Mouse (Mus musculus): Measurements from ENCODE around the gene Hbs1l. TPM values are rescaled to one million over a fixed set of nuclear protein-coding genes. Genes with fewer than 3 reads are reported as not detected.

Hbs1l gene
- polyA plus RNA-seq, 1 experiment from 2014 or later: 111 TPM

GRCm38 (mm10) chr10:21316123-21316522 lies 20.3 kb downstream of the Hbs1l start:
- H3K36me3 ChIP-seq: peaks cover 13% of the 10 kb centered on the region; the same call in 1 of the 2 replicates
- WGBS: 89% methylated on average over 1 of the region's 1 CpGs
- H3K27me3 ChIP-seq: no peaks in the 10 kb centered on the region
- no peaks in the 10 kb centered on the region for H3K4me1 ChIP-seq
- no peak overlapping the region for H3K27ac ChIP-seq
- ATAC-seq (ENCODE audit: insufficient number of reproducible peaks, insufficient read depth, low FRiP score, low TSS enrichment): no peak
- no peak overlapping the region for H3K9ac ChIP-seq
- H3K4me2 ChIP-seq (replicated peaks): no peak overlapping the region
- no peak overlapping the region for H3K4me3 ChIP-seq
- H3K9me3 ChIP-seq: no peaks in the 10 kb centered on the region

- no peak overlapping the region for H3K4me2 ChIP-seq (replicated peaks)
- H3K27ac ChIP-seq: no peak overlapping the region
- no peaks in the 10 kb centered on the region for H3K27me3 ChIP-seq
- H3K4me3 ChIP-seq: no peak overlapping the region
- H3K9ac ChIP-seq: no peak overlapping the region
- no peaks in the 10 kb centered on the region for H3K4me1 ChIP-seq
- WGBS: 92% methylated on average over 4 of the region's 4 CpGs
- peaks cover 13% of the 10 kb centered on the region; the same call in 1 of the 2 replicates for H3K36me3 ChIP-seq
- H3K9me3 ChIP-seq: no peaks in the 10 kb centered on the region
- ATAC-seq (ENCODE audit: insufficient number of reproducible peaks, insufficient read depth, low FRiP score, low TSS enrichment): no peak
Observed at GRCm38 (mm10) chr10:21318250-21318649, 22.5 kb downstream of the Hbs1l start.

GRCm38 (mm10) chr10:21318996-21319395 lies 23.2 kb downstream of the Hbs1l start:
- ATAC-seq (ENCODE audit: insufficient number of reproducible peaks, insufficient read depth, low FRiP score, low TSS enrichment): no peak
- no peak overlapping the region for H3K4me2 ChIP-seq (replicated peaks)
- H3K27ac ChIP-seq: no peak overlapping the region
- peaks cover 13% of the 10 kb centered on the region; the same call in 1 of the 2 replicates for H3K36me3 ChIP-seq
- no peak overlapping the region for H3K4me3 ChIP-seq
- no peaks in the 10 kb centered on the region for H3K4me1 ChIP-seq
- no peak overlapping the region for H3K9ac ChIP-seq
- H3K27me3 ChIP-seq: no peaks in the 10 kb centered on the region
- WGBS: 94% methylated on average over 1 of the region's 1 CpGs
- H3K9me3 ChIP-seq: no peaks in the 10 kb centered on the region

- Histone ChIP-seq H3K36me3 (peaks cover 8% of the 10 kb centered on the region; the same call in 1 of the 2 replicates), H3K9me3 (no peaks in the 10 kb centered on the region), H3K4me2 (replicated peaks) (no peak overlapping the region), H3K27ac (no peak overlapping the region), H3K4me1 (no peaks in the 10 kb centered on the region), H3K27me3 (no peaks in the 10 kb centered on the region), H3K4me3 (no peak overlapping the region), H3K9ac (no peak overlapping the region)
- ATAC-seq (ENCODE audit: insufficient number of reproducible peaks, insufficient read depth, low FRiP score, low TSS enrichment): no peak
- WGBS: 88% methylated on average over 6 of the region's 6 CpGs
Observed at GRCm38 (mm10) chr10:21320601-21321000, 24.8 kb downstream of the Hbs1l start.

- 93% methylated on average over 6 of the region's 6 CpGs for WGBS
- no peak overlapping the region for H3K9ac ChIP-seq
- ATAC-seq (ENCODE audit: insufficient number of reproducible peaks, insufficient read depth, low FRiP score, low TSS enrichment): no peak
- H3K4me2 ChIP-seq (replicated peaks): no peak overlapping the region
- H3K27ac ChIP-seq: no peak overlapping the region
- H3K36me3 ChIP-seq: peaks cover 6% of the 10 kb centered on the region
- H3K27me3 ChIP-seq: no peaks in the 10 kb centered on the region
- no peaks in the 10 kb centered on the region for H3K4me1 ChIP-seq
- H3K4me3 ChIP-seq: no peak overlapping the region
- H3K9me3 ChIP-seq: no peaks in the 10 kb centered on the region
Observed at GRCm38 (mm10) chr10:21326352-21326751, 30.6 kb downstream of the Hbs1l start.

GRCm38 (mm10) chr10:21327605-21328135 lies 31.9 kb downstream of the Hbs1l start:
- Histone ChIP-seq H3K27me3 (no peaks in the 10 kb centered on the region), H3K4me3 (no peak overlapping the region), H3K4me1 (no peaks in the 10 kb centered on the region), H3K27ac (no peak overlapping the region), H3K9me3 (no peaks in the 10 kb centered on the region), H3K4me2 (replicated peaks) (no peak overlapping the region), H3K9ac (no peak overlapping the region), H3K36me3 (peaks cover 14% of the 10 kb centered on the region)
- no peak for ATAC-seq (ENCODE audit: insufficient number of reproducible peaks, insufficient read depth, low FRiP score, low TSS enrichment)
- 86% methylated on average over 7 of the region's 7 CpGs for WGBS

GRCm38 (mm10) chr10:21334349-21335105 lies 38.7 kb downstream of the Hbs1l start:
- Histone ChIP-seq H3K4me3 (no peak overlapping the region), H3K27ac (no peak overlapping the region), H3K9me3 (peaks cover 5% of the 10 kb centered on the region), H3K4me1 (no peaks in the 10 kb centered on the region), H3K27me3 (no peaks in the 10 kb centered on the region), H3K4me2 (replicated peaks) (no peak overlapping the region), H3K9ac (no peak overlapping the region), H3K36me3 (peaks cover 47% of the 10 kb centered on the region)
- 80% methylated on average over 7 of the region's 7 CpGs for WGBS
- no peak for ATAC-seq (ENCODE audit: insufficient number of reproducible peaks, insufficient read depth, low FRiP score, low TSS enrichment)

GRCm38 (mm10) chr10:21335534-21335933 lies 39.8 kb downstream of the Hbs1l start:
- no peak overlapping the region for H3K4me3 ChIP-seq
- WGBS: 96% methylated on average over 5 of the region's 5 CpGs
- no peak overlapping the region for H3K9ac ChIP-seq
- peaks cover 5% of the 10 kb centered on the region for H3K9me3 ChIP-seq
- ATAC-seq (ENCODE audit: insufficient number of reproducible peaks, insufficient read depth, low FRiP score, low TSS enrichment): no peak
- no peaks in the 10 kb centered on the region for H3K4me1 ChIP-seq
- no peak overlapping the region for H3K4me2 ChIP-seq (replicated peaks)
- H3K27ac ChIP-seq: no peak overlapping the region
- H3K27me3 ChIP-seq: no peaks in the 10 kb centered on the region
- H3K36me3 ChIP-seq: peaks cover 52% of the 10 kb centered on the region

- no peak for ATAC-seq (ENCODE audit: insufficient number of reproducible peaks, insufficient read depth, low FRiP score, low TSS enrichment)
- Histone ChIP-seq H3K4me1 (no peaks in the 10 kb centered on the region), H3K4me3 (no peak overlapping the region), H3K4me2 (replicated peaks) (no peak overlapping the region), H3K27me3 (no peaks in the 10 kb centered on the region), H3K36me3 (peaks cover 53% of the 10 kb centered on the region), H3K27ac (no peak overlapping the region), H3K9me3 (peaks cover 5% of the 10 kb centered on the region), H3K9ac (no peak overlapping the region)
- 59% methylated on average over 2 of the region's 2 CpGs for WGBS
Observed at GRCm38 (mm10) chr10:21337191-21337590, 41.4 kb downstream of the Hbs1l start.

GRCm38 (mm10) chr10:21341706-21342105 lies 45.9 kb downstream of the Hbs1l start:
- peaks cover 48% of the 10 kb centered on the region for H3K36me3 ChIP-seq
- H3K4me3 ChIP-seq: no peak overlapping the region
- no peaks in the 10 kb centered on the region for H3K4me1 ChIP-seq
- peaks cover 5% of the 10 kb centered on the region for H3K9me3 ChIP-seq
- no peak for ATAC-seq (ENCODE audit: insufficient number of reproducible peaks, insufficient read depth, low FRiP score, low TSS enrichment)
- 90% methylated on average over 14 of the region's 14 CpGs for WGBS
- no peak overlapping the region for H3K9ac ChIP-seq
- H3K27me3 ChIP-seq: no peaks in the 10 kb centered on the region
- no peak overlapping the region for H3K4me2 ChIP-seq (replicated peaks)
- H3K27ac ChIP-seq: no peak overlapping the region

GRCm38 (mm10) chr10:21342331-21343005 lies 46.7 kb downstream of the Hbs1l start:
- no peak overlapping the region for H3K9ac ChIP-seq
- peaks cover 48% of the 10 kb centered on the region for H3K36me3 ChIP-seq

GRCm38 (mm10) chr10:21347332-21347731 lies 51.6 kb downstream of the Hbs1l start:
- Histone ChIP-seq H3K36me3 (peaks cover 38% of the 10 kb centered on the region), H3K9me3 (no peaks in the 10 kb centered on the region), H3K4me2 (replicated peaks) (no peak overlapping the region), H3K4me1 (no peaks in the 10 kb centered on the region), H3K4me3 (no peak overlapping the region), H3K9ac (no peak overlapping the region), H3K27ac (no peak overlapping the region), H3K27me3 (no peaks in the 10 kb centered on the region)
- WGBS: 89% methylated on average over 4 of the region's 4 CpGs
- ATAC-seq (ENCODE audit: insufficient number of reproducible peaks, insufficient read depth, low FRiP score, low TSS enrichment): no peak

More at GRCm38 (mm10) chr10:21342331-21343005, 46.7 kb downstream of the Hbs1l start:
- ATAC-seq (ENCODE audit: insufficient number of reproducible peaks, insufficient read depth, low FRiP score, low TSS enrichment): no peak
- no peaks in the 10 kb centered on the region for H3K9me3 ChIP-seq
- no peak overlapping the region for H3K4me2 ChIP-seq (replicated peaks)
- WGBS: 89% methylated on average over 11 of the region's 11 CpGs
- H3K4me3 ChIP-seq: no peak overlapping the region
- H3K27ac ChIP-seq: no peak overlapping the region
- no peaks in the 10 kb centered on the region for H3K27me3 ChIP-seq
- no peaks in the 10 kb centered on the region for H3K4me1 ChIP-seq

Measured in embryonic facial prominence, embryonic 12.5 days (tissue).